Mouse (Mus musculus): ENCODE measurements around the gene Tbpl2.

Gene Tbpl2

DNA sequence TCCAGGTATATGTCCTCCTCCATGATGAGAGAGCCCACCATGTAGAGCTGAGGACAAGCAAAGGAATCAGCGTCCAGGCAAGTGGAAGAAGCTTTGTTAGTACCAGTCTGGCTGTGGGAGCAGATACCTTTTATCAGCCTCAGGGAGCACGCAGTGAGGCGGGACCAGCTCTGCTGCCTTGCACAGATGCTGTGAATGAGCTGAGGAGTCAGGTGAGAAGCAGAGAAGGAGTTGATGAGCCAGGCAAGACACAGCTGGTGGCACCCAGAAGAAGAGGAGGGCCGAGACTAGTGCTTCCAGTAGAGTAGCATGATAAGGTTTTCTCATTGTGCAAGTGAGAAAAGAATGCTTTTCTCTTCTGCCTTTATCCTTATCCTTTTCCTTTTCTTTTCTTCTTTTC, at the start of gene Tbpl2:
TSS of gene Tbpl2 (minus strand) at position 101 of the 400 bp plus-strand sequence.
- in situ Hi-C loops (cut with MboI, MseI): no loop called here

GRCm38 (mm10) chr2:24134373-24134772, 38.0 kb upstream of the Tbpl2 start:
- in situ Hi-C loops (cut with MboI, MseI): loop anchor here (5.0 kb wide), 1 partner anchor 418 kb away; no protein-coding TSS in a partner anchor

DNA sequence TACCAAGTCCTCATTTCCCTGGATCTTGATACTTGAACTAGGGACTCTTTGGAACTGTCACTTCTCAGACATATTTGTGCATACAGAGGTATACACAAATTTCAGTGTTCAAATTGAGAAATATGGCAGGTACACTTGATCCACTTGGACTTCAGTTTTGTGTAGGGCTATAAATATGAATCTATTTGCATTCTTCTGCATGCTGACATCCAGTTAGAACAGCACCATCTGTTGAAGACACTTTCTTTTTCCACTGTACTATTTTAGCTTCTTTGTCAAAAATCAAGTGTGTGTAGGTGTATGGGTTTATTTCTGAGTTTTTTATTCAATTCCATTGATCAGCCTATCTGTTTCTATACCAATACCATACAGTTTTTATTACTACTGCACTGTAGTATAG, 12.7 kb upstream of the Tbpl2 start:
- in situ Hi-C loops (cut with MboI, MseI): no loop called here

DNA sequence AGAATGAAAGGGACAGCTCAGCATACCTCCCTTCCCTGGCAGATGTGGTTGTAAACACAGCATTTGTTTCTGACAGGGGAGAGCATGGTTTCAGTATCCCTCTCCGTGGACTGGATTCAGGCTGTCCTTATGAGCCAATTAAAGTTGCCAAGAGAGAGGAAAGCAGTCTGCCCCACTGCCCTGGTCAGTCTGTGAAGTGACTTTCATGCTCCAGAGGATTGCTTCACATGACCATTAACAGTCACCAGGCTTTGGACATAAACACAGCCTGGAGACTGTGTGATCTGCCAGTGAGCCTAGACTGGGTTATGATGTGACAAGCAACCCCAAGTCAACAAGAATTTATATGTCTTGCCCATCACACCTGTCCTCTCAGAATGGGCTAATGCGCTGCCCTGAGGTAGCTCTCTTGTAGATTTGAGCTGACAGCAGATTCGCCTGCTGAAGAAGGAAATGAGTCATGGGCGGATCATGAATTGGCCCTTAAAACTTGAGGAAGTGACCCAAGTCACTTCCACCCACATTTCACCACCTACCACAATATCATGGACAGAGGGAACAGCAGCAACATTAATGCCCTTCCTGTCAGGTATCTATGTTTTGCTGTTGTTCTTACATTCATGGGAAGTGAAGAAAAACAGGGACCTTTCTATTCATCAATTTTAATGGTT, 7.4 kb upstream of the Tbpl2 start:
- in situ Hi-C loops (cut with MboI, MseI): no loop called here

DNA sequence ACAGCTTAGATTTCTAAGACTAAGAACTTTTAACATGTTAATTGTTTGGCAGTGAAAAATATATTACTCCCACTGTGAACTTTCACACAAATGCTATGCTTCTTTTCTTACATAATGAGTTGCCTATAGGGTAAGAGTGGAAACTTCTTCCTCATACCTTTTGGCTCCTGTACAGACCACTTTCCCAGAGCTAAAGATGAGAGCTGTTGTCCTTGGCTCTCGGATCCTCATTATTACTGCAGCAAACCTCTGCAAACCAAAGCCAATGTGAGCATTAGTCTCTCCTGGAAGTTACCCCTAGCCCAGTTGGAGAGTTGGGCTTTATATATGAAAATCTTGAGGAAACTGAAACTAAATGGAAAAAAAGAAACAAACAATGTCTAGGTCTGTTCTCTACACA, 5.5 kb downstream of the Tbpl2 start:
- in situ Hi-C loops (cut with MboI, MseI): no loop called here

DNA sequence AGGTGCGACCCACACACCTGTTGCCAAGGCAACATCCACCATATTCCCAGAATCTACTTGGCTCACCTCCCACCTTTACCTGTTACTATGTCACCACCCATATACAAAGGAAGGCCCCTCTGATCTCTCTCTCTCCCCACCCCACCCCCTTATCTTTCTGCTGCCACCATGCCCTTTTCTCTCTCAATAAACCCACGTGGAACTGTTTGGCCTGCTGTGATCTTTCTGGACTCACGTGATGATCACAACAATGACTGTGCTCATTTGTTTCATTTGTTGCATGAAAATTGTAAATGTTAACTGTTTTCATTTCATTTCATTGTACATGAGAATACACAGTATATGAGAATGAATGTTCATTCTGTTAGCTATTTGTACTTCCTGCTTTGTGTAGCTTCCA, 45.9 kb downstream of the Tbpl2 start:
- in situ Hi-C loops (cut with MboI, MseI): no loop called here

DNA sequence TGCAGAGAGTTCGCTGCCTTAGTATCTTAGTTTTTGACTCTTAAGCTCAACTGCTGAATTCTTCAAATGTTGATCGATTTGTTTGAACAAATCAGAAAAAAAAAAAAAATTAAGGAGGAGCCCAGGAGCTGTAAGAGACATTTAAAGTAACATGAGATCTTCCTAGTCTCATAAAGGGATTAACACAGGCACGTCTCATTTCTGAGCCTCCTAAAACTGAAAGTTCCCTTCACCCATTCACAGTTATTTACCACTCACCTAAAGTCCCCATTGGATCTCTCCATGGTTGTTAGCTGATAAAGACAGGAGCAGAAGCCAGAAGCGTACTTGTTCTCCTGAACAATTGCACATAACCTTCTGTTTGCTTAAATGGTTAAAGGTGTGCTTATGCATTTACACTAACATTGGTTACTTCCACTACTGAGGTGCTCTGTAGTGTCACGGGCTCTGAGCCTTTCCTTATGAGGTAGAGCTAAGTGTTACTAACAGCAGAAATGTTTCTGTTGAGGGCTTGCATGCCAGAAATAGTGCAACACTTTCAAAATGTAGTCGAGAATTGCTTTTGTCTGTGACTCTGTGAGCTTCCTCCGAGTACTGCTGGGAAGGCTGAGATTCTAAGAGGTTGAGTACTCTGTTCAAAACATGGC, 46.9 kb downstream of the Tbpl2 start, which contains the start of gene Hnmt:
TSS of gene Hnmt (minus strand) at position 51 of the 647 bp plus-strand sequence.
- in situ Hi-C loops (cut with MboI, MseI): no loop called here

GRCm38 (mm10) chr2:24048480-24049097, 47.8 kb downstream of the Tbpl2 start:
- in situ Hi-C loops (cut with MboI, MseI): no loop called here

GRCm38 (mm10) chr2:24047551-24048479, 48.6 kb downstream of the Tbpl2 start:
- in situ Hi-C loops (cut with MboI, MseI): no loop called here

DNA sequence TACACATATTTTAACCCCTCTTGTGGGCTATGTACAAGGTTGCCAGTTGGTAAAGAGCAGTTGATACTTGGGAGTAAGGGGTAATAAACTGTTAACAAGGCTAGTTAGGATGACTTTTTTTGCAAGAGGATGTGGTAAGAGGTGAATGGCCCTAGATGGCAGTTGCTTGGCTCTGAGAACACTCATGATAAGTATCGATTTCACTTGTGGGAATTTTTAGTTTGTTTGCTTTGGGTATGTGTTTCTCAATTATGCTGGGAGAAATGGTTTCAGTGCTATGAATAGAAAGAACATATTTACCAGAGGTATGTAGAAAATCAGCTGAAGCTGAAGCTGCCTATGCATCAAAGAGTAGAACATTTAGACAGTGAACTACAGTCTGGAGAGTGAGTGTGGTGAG, 53.5 kb downstream of the Tbpl2 start:
- in situ Hi-C loops (cut with MboI, MseI): no loop called here

- in situ Hi-C loops (cut with MboI, MseI): no loop called here
Observed at GRCm38 (mm10) chr2:24040531-24040930, 55.9 kb downstream of the Tbpl2 start.

All from regulatory T cell (primary cell).